19 mouse cellular contexts compared by ENCODE assay signal in genomic region chr9:50941804-50942401, GRCm38 (mm10).
DNase-seq lines count a peak whose midpoint lies in the region; ATAC-seq and TF ChIP-seq lines count a peak whose summit lies in the region.
"Had no signal": no experiment of that assay in that cellular context is flagged by ENCODE, and none has a peak within 500 bp of the region (broad histone marks: within the 10 kb centered on the region; RNA-seq: fewer than 3 reads in every experiment).

No protein-coding gene starts in this region.

- 0 out of 2 replicates have a peak, but pooled peaks have one; percentile 18 for ATAC-seq in megakaryocyte progenitor cell, adult 5-6 weeks (replicated peaks; ENCODE audit: poor library complexity)
- no peak for ATAC-seq in hindbrain, embryonic 11.5 days (ENCODE audit: low FRiP score)
- ATAC-seq: activated CD4-positive, CD25-positive, alpha-beta regulatory T cell, adult 4 months; forebrain, embryonic 13.5 days; forebrain, postnatal 0 days; hindbrain, postnatal 0 days had no signal

- H3K9me3 ChIP-seq in MEL (replicated peaks; ENCODE audit: insufficient read depth, low read length), result no peaks in the 10 kb centered on the region
- H3K9me3 ChIP-seq in hindbrain, embryonic 11.5 days (ENCODE audit: control insufficient read depth, low read length), result no peaks in the 10 kb centered on the region
- H3K9me3 ChIP-seq: embryonic facial prominence, embryonic 10.5 days; forebrain, embryonic 13.5 days; G1E; heart, embryonic 13.5 days had no signal

- H3K27me3 ChIP-seq in MEL (ENCODE audit: control insufficient read depth in 1 of 2, insufficient read depth in 2 of 2, low read length in 2 of 2), result no peaks in the 10 kb centered on the region
- no peaks in the 10 kb centered on the region for H3K27me3 ChIP-seq in hindbrain, embryonic 11.5 days (ENCODE audit: control insufficient read depth, insufficient read depth, low read length)
- H3K27me3 ChIP-seq: forebrain, embryonic 13.5 days; heart, embryonic 13.5 days; hindbrain, embryonic 13.5 days had no signal

- TF ChIP-seq RAD21 in MEL (IDR thresholded peaks at IDR 0.05; ENCODE audit: low read depth, low read length), result no peak

- H3K4me2 ChIP-seq in hindbrain, embryonic 11.5 days (replicated peaks; ENCODE audit: low read depth, low read length), result no peak overlapping the region
- H3K4me2 ChIP-seq: forebrain, embryonic 13.5 days; heart, embryonic 13.5 days; hindbrain, embryonic 13.5 days had no signal

- no peak overlapping the region for H3K4me3 ChIP-seq in MEL (ENCODE audit: control insufficient read depth in 1 of 2, insufficient read depth in 1 of 2, low read depth in 2 of 2, low read length in 2 of 2)
- H3K4me3 ChIP-seq in hindbrain, embryonic 11.5 days (ENCODE audit: low read depth, low read length), result no peak overlapping the region
- H3K4me3 ChIP-seq: embryonic facial prominence, embryonic 10.5 days; forebrain, embryonic 13.5 days; heart, embryonic 13.5 days; hindbrain, embryonic 13.5 days had no signal

- H3K27ac ChIP-seq in MEL (ENCODE audit: control insufficient read depth, low read depth, low read length), result no peak overlapping the region
- H3K27ac ChIP-seq in hindbrain, embryonic 11.5 days (ENCODE audit: low read depth, low read length), result no peak overlapping the region
- H3K27ac ChIP-seq: embryonic facial prominence, embryonic 10.5 days; forebrain, embryonic 13.5 days; heart, embryonic 13.5 days; hindbrain, embryonic 13.5 days; hindbrain, postnatal 0 days had no signal

- H3K79me2 ChIP-seq in MEL (ENCODE audit: control insufficient read depth, insufficient read depth, low read length, poor library complexity), result peaks cover 5% of the 10 kb centered on the region; the same call in 1 of the 2 replicates

- no peak overlapping the region for H3K9ac ChIP-seq in MEL (ENCODE audit: control insufficient read depth, low read depth, low read length, poor library complexity, severe bottlenecking)
- H3K9ac ChIP-seq in hindbrain, embryonic 11.5 days (ENCODE audit: low read depth, low read length), result no peak overlapping the region
- H3K9ac ChIP-seq: forebrain, embryonic 13.5 days; forebrain, postnatal 0 days; heart, embryonic 13.5 days; hindbrain, embryonic 13.5 days had no signal

- TF ChIP-seq CTCF in MEL (IDR thresholded peaks at IDR 0.05 in 2 of 3, conservative IDR thresholded peaks at IDR 0.05 in 1 of 3; ENCODE audit: control insufficient read depth in 1 of 3, insufficient read depth in 1 of 3, low read depth in 2 of 3, low read length in 3 of 3, poor library complexity in 1 of 3, severe bottlenecking in 1 of 3), result no peak

- TF ChIP-seq POLR2A in MEL (IDR thresholded peaks at IDR 0.05; ENCODE audit: control insufficient read depth in 1 of 2, insufficient read depth in 1 of 2, low read depth in 1 of 2, low read length in 2 of 2, poor library complexity in 1 of 2), result no peak

- H3K4me1 ChIP-seq in MEL (ENCODE audit: control insufficient read depth in 1 of 2, insufficient read depth in 2 of 2, low read length in 2 of 2), result peaks cover 17 to 40% of the 10 kb centered on the region in 2 experiments
- no peaks in the 10 kb centered on the region for H3K4me1 ChIP-seq in hindbrain, embryonic 11.5 days (replicated peaks; ENCODE audit: control insufficient read depth, insufficient read depth, low read length)
- H3K4me1 ChIP-seq: embryonic facial prominence, embryonic 10.5 days; heart, embryonic 13.5 days; hindbrain, embryonic 13.5 days had no signal

- 85% methylated on average over 3 of the region's 3 CpGs for WGBS in hindbrain, embryonic 11.5 days

- no peak for TF ChIP-seq EP300 in MEL (IDR thresholded peaks at IDR 0.05; ENCODE audit: low read depth in 1 of 2, low read length in 2 of 2)

- peaks cover 0 to 29% of the 10 kb centered on the region in 2 experiments; a peak in 2 of 4 replicates for H3K36me3 ChIP-seq in MEL (ENCODE audit: control insufficient read depth in 1 of 2, insufficient read depth in 2 of 2, low read length in 2 of 2)
- H3K36me3 ChIP-seq in hindbrain, embryonic 11.5 days (ENCODE audit: control insufficient read depth, insufficient read depth, low read length), result no peaks in the 10 kb centered on the region
- H3K36me3 ChIP-seq: heart, embryonic 13.5 days; hindbrain, embryonic 13.5 days had no signal

- DNase-seq in 416B (ENCODE audit: low read depth), result peak; percentile 65
- DNase-seq in MEL (ENCODE audit: low read depth, low spot score), result no peak
- DNase-seq in thymus, postnatal 4 days, result peak; percentile 22
- no peak for DNase-seq in ovary, postnatal 10 days (ENCODE audit: low spot score)
- no peak for DNase-seq in hindbrain, embryonic 11.5 days (ENCODE audit: low spot score)
- DNase-seq: adrenal gland, postnatal 14 days; cerebellum, adult 18-20 months; cerebellum, postnatal 10 days; forebrain, postnatal 0 days; gastrocnemius, postnatal 14 days; heart, postnatal 36 days had no signal

TF ChIP-seq in MEL, 35 proteins besides CTCF, POLR2A, EP300 and RAD21:
- TF ChIP-seq USF1 (IDR thresholded peaks at IDR 0.05; ENCODE audit: low read depth, low read length) (peak; percentile 50; the same call in 1 of the 2 replicates), KAT2A (conservative IDR thresholded peaks at IDR 0.05; ENCODE audit: low read depth, low read length) (no peak), ELF1 (IDR thresholded peaks at IDR 0.05; ENCODE audit: low read depth, low read length) (no peak), TCF12 (IDR thresholded peaks at IDR 0.05; ENCODE audit: low read depth, low read length) (no peak), GATA1 (IDR thresholded peaks at IDR 0.05; ENCODE audit: low read depth, low read length) (no peak), CHD1 (IDR thresholded peaks at IDR 0.05; ENCODE audit: low read depth, low read length) (no peak), ETS1 (IDR thresholded peaks at IDR 0.05; ENCODE audit: low read depth, low read length) (no peak), MYC (IDR thresholded peaks at IDR 0.05; ENCODE audit: low read depth, low read length) (no peak), MAZ (IDR thresholded peaks at IDR 0.05; ENCODE audit: low read depth, low read length) (no peak)
TF ChIP-seq in MEL: peak in this region for 1.

Comparison
In these comparisons a context has a peak if more than half of its experiments do, and no peak if none do; other contexts are left out.
1. DNase-seq: peak in 416B (single experiment) and thymus, postnatal 4 days (single experiment); none in MEL (single experiment), ovary, postnatal 10 days (single experiment) and hindbrain, embryonic 11.5 days (single experiment).